Mouse (Mus musculus): Measurements from ENCODE around the gene Hist1h2ae. TPM values are rescaled to one million over a fixed set of nuclear protein-coding genes. Genes with fewer than 3 reads are reported as not detected.
"Not testable (repeated sequence)": the region's sequence is repeated elsewhere in the genome, so short reads cannot be mapped to it uniquely, and the experiment has no call there.

The Hist1h2ae gene
- polyA plus RNA-seq, 1 experiment: 174 TPM

- Histone ChIP-seq H3K27ac (ENCODE audit: control insufficient read depth, insufficient read depth, low read length) (peak overlapping the region; percentile 99), H3K36me3 (ENCODE audit: control insufficient read depth, insufficient read depth, low read length) (no peaks in the 10 kb centered on the region), H3K4me1 (replicated peaks; ENCODE audit: control insufficient read depth, insufficient read depth, low read length) (no peaks in the 10 kb centered on the region), H3K4me3 (ENCODE audit: control insufficient read depth, insufficient read depth, low read length) (peak overlapping the region; percentile 86), H3K27me3 (ENCODE audit: control insufficient read depth, insufficient read depth, low read length) (no peaks in the 10 kb centered on the region)
- under 1% methylated on average over 54 of the region's 54 CpGs for WGBS
- TF ChIP-seq CTCF (IDR thresholded peaks at IDR 0.05; ENCODE audit: borderline replicate concordance, control insufficient read depth, extremely low read depth, insufficient read depth, low read length, poor library complexity) (no peak), POLR2A (IDR thresholded peaks at IDR 0.05; ENCODE audit: control insufficient read depth, extremely low read depth, insufficient read depth, low read length, poor library complexity) (peak; percentile 98)
- peak; percentile 88 for DNase-seq
Measured at GRCm38 (mm10) chr13:23554925-23555838, 15.8 kb downstream of the Hist1h2ae start.

GRCm38 (mm10) chr13:23554393-23554792 is 16.6 kb downstream of the Hist1h2ae start:
- 23% methylated on average over 9 of the region's 9 CpGs for WGBS
- no peak overlapping the region; the same call in 1 of the 2 replicates for H3K27ac ChIP-seq (ENCODE audit: control insufficient read depth, insufficient read depth, low read length)
- H3K4me3 ChIP-seq (ENCODE audit: control insufficient read depth, insufficient read depth, low read length): no peak overlapping the region
- no peak for TF ChIP-seq POLR2A (IDR thresholded peaks at IDR 0.05; ENCODE audit: control insufficient read depth, extremely low read depth, insufficient read depth, low read length, poor library complexity)
- TF ChIP-seq CTCF (IDR thresholded peaks at IDR 0.05; ENCODE audit: borderline replicate concordance, control insufficient read depth, extremely low read depth, insufficient read depth, low read length, poor library complexity): no peak
- no peaks in the 10 kb centered on the region for H3K4me1 ChIP-seq (replicated peaks; ENCODE audit: control insufficient read depth, insufficient read depth, low read length)
- DNase-seq: no peak
- H3K36me3 ChIP-seq (ENCODE audit: control insufficient read depth, insufficient read depth, low read length): no peaks in the 10 kb centered on the region
- no peaks in the 10 kb centered on the region for H3K27me3 ChIP-seq (ENCODE audit: control insufficient read depth, insufficient read depth, low read length)

- TF ChIP-seq POLR2A (IDR thresholded peaks at IDR 0.05; ENCODE audit: control insufficient read depth, extremely low read depth, insufficient read depth, low read length, poor library complexity): no peak
- no peak for TF ChIP-seq CTCF (IDR thresholded peaks at IDR 0.05; ENCODE audit: borderline replicate concordance, control insufficient read depth, extremely low read depth, insufficient read depth, low read length, poor library complexity)
- Histone ChIP-seq H3K27me3 (ENCODE audit: control insufficient read depth, insufficient read depth, low read length) (no peaks in the 10 kb centered on the region), H3K27ac (ENCODE audit: control insufficient read depth, insufficient read depth, low read length) (peak within 1 kb of the TSS; percentile 58; the same call in 1 of the 2 replicates), H3K4me3 (ENCODE audit: control insufficient read depth, insufficient read depth, low read length) (no peak within 1 kb of the TSS), H3K4me1 (replicated peaks; ENCODE audit: control insufficient read depth, insufficient read depth, low read length) (no peaks in the 10 kb centered on the region), H3K36me3 (ENCODE audit: control insufficient read depth, insufficient read depth, low read length) (no peaks in the 10 kb centered on the region)
- no peak for DNase-seq
Measured at GRCm38 (mm10) chr13:23552962-23553361, 18.1 kb downstream of the Hist1h2ae start, which contains the start of gene Hist1h1d. Hist1h1d (plus strand) TSS chr13:23553262.

GRCm38 (mm10) chr13:23551931-23552914 is 18.8 kb downstream of the Hist1h2ae start:
- WGBS: 52% methylated on average over 8 of the region's 8 CpGs
- Histone ChIP-seq H3K27ac (ENCODE audit: control insufficient read depth, insufficient read depth, low read length) (peak overlapping the region; percentile 84), H3K27me3 (ENCODE audit: control insufficient read depth, insufficient read depth, low read length) (no peaks in the 10 kb centered on the region), H3K36me3 (ENCODE audit: control insufficient read depth, insufficient read depth, low read length) (no peaks in the 10 kb centered on the region), H3K4me3 (ENCODE audit: control insufficient read depth, insufficient read depth, low read length) (no peak overlapping the region), H3K4me1 (replicated peaks; ENCODE audit: control insufficient read depth, insufficient read depth, low read length) (no peaks in the 10 kb centered on the region)
- DNase-seq: no peak
- TF ChIP-seq POLR2A (IDR thresholded peaks at IDR 0.05; ENCODE audit: control insufficient read depth, extremely low read depth, insufficient read depth, low read length, poor library complexity) (no peak), CTCF (IDR thresholded peaks at IDR 0.05; ENCODE audit: borderline replicate concordance, control insufficient read depth, extremely low read depth, insufficient read depth, low read length, poor library complexity) (no peak)

- DNase-seq: peak; percentile 89
- H3K27me3 ChIP-seq (ENCODE audit: control insufficient read depth, insufficient read depth, low read length): not testable (repeated sequence)
- under 1% methylated on average over 47 of the region's 47 CpGs for WGBS
Measured at GRCm38 (mm10) chr13:23551146-23551834, 19.7 kb downstream of the Hist1h2ae start, which contains the start of gene Hist1h4f. Hist1h4f (minus strand) TSS chr13:23551648.

More at GRCm38 (mm10) chr13:23551146-23551834, 19.7 kb downstream of the Hist1h2ae start, which contains the start of gene Hist1h4f:
- not testable (repeated sequence) for H3K4me1 ChIP-seq (replicated peaks; ENCODE audit: control insufficient read depth, insufficient read depth, low read length); H3K36me3 ChIP-seq (ENCODE audit: control insufficient read depth, insufficient read depth, low read length)
- peak within 1 kb of the TSS; percentile 51 for H3K4me3 ChIP-seq (ENCODE audit: control insufficient read depth, insufficient read depth, low read length)
- H3K27ac ChIP-seq (ENCODE audit: control insufficient read depth, insufficient read depth, low read length): peak within 1 kb of the TSS; percentile 84
- TF ChIP-seq CTCF (IDR thresholded peaks at IDR 0.05; ENCODE audit: borderline replicate concordance, control insufficient read depth, extremely low read depth, insufficient read depth, low read length, poor library complexity) (peak; percentile 44; the same call in 1 of the 2 replicates), POLR2A (IDR thresholded peaks at IDR 0.05; ENCODE audit: control insufficient read depth, extremely low read depth, insufficient read depth, low read length, poor library complexity) (peak; percentile 83)

Measured in thymus, adult 2 months (tissue).